Mouse (Mus musculus): Measurements from ENCODE around the gene Sdk2.
A peak's percentile ranks its signal among the peaks of the same experiment; 100 is the strongest.

Sdk2 gene

GRCm38 (mm10) chr11:114066951-114067762 is at the start of gene Sdk2:
Gene Sdk2 (minus strand): TSS chr11:114067046.
- DNase-seq: peak; percentile 83

- no peak for DNase-seq
Observed at GRCm38 (mm10) chr11:114115077-114115476, 48.2 kb upstream of the Sdk2 start.

- no peak for DNase-seq
Observed at GRCm38 (mm10) chr11:114114674-114115073, 47.8 kb upstream of the Sdk2 start.

- DNase-seq: no peak
Observed at GRCm38 (mm10) chr11:114110851-114111250, 44.0 kb upstream of the Sdk2 start.

- DNase-seq: no peak
Observed at GRCm38 (mm10) chr11:114093636-114094035, 26.8 kb upstream of the Sdk2 start.

GRCm38 (mm10) chr11:114093175-114093574 is 26.3 kb upstream of the Sdk2 start:
- no peak for DNase-seq

- peak; percentile 53 for DNase-seq
Observed at GRCm38 (mm10) chr11:114080606-114081005, 13.8 kb upstream of the Sdk2 start.

GRCm38 (mm10) chr11:114072644-114073043 is 5.8 kb upstream of the Sdk2 start:
- no peak for DNase-seq

GRCm38 (mm10) chr11:114071998-114072397 is 5.2 kb upstream of the Sdk2 start:
- DNase-seq: peak; percentile 80

- no peak for DNase-seq
Observed at GRCm38 (mm10) chr11:114070881-114071280, 4.0 kb upstream of the Sdk2 start.

GRCm38 (mm10) chr11:114070131-114070530 is 3.3 kb upstream of the Sdk2 start:
- DNase-seq: no peak

- peak; percentile 76 for DNase-seq
Observed at GRCm38 (mm10) chr11:114068390-114068789, 1.5 kb upstream of the Sdk2 start.

- peak; percentile 70 for DNase-seq
Observed at GRCm38 (mm10) chr11:114066098-114066950, 522 bp downstream of the Sdk2 start.

GRCm38 (mm10) chr11:114065596-114065995 is 1.2 kb downstream of the Sdk2 start:
- DNase-seq: no peak

GRCm38 (mm10) chr11:114064871-114065388 is 1.9 kb downstream of the Sdk2 start:
- peak; percentile 40 for DNase-seq

- DNase-seq: no peak
Observed at GRCm38 (mm10) chr11:114061946-114062345, 4.9 kb downstream of the Sdk2 start.

GRCm38 (mm10) chr11:114061265-114061664 is 5.6 kb downstream of the Sdk2 start:
- DNase-seq: no peak

GRCm38 (mm10) chr11:114056351-114056750 is 10.5 kb downstream of the Sdk2 start:
- no peak for DNase-seq

- DNase-seq: no peak
Observed at GRCm38 (mm10) chr11:114054581-114055315, 12.1 kb downstream of the Sdk2 start.

GRCm38 (mm10) chr11:114051361-114051760 is 15.5 kb downstream of the Sdk2 start:
- no peak for DNase-seq

GRCm38 (mm10) chr11:114050511-114050910 is 16.3 kb downstream of the Sdk2 start:
- no peak for DNase-seq

- DNase-seq: peak; percentile 35
Observed at GRCm38 (mm10) chr11:114047887-114048331, 18.9 kb downstream of the Sdk2 start.

- no peak for DNase-seq
Observed at GRCm38 (mm10) chr11:114046927-114047326, 19.9 kb downstream of the Sdk2 start.
